Mouse (Mus musculus) embryo, embryonic 11 days (tissue): Measurements from ENCODE around the gene B3gntl1.

ENCODE experiments used
- DNase-seq: peaks from one replicate; pipeline ENCODE4 v3.0.0-alpha.2; 2015

The B3gntl1 gene

DNA sequence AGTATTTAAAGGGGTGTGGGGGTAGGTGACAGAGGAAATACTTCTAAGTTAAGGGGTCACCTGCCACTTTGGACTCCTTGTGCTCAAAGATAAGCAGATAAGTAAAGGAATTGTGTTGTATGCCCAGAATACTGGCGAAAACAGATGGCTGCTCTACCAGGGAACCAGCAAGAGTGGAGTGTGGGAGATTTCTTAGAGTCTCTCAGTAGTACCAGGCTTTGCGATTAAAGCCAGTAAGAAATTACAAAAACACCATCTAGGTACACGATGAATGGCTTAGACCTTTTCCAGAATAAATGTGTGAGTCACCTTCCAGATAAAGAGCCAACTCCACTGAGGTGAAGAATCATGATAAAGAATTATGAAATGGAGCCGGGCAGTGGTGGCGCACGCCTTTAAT lies 27.6 kb downstream of the B3gntl1 start:
- no peak for DNase-seq

DNA sequence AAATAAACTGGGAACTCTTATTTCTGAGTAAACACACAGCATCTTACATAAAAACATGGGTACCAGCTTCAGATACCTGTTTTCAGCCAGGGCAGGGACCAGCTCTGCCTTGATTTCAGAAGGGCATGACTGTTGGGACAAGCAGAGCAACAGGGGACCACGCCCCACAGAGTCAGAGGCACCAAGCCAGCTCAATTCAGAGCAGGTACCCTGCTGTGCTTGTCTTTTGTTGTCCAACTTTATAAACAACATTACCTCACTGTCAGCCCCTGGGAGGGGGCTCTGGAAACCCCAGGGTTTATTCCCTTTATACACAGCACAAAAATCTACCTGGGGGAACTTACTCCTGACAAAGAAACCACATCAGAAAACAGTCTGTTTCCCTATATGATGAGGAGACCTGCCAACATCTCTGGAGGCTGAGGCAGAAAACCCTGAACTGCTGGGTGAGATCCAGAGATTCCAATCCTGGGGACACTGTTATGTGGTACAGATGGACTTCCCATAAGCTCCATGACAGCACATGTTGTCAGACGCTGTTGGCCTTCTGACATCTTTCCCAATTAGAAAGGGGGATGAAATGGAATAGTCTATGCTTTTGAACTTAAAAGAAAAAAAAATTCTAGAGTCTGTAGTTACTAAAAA lies 31.3 kb downstream of the B3gntl1 start:
- no peak for DNase-seq

DNA sequence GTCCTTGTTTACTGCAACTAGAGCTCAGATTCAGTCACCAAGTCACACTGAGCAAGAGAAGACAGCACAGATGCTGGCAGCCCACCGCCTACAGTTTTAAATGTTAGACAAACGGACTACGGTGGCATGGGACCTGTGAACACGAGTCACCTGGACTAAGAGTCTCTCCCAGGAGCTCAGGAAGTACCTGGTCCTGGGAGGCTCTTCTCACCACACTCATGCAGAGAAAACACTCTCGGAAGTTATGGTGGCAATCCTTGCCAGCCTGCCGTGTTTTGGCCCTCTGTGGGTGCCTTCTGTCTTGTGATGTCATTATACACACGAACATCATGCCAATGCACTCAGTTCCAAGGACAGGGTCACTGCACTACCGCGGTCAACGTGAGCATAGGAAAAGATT lies 36.3 kb downstream of the B3gntl1 start:
- DNase-seq, result no peak

DNA sequence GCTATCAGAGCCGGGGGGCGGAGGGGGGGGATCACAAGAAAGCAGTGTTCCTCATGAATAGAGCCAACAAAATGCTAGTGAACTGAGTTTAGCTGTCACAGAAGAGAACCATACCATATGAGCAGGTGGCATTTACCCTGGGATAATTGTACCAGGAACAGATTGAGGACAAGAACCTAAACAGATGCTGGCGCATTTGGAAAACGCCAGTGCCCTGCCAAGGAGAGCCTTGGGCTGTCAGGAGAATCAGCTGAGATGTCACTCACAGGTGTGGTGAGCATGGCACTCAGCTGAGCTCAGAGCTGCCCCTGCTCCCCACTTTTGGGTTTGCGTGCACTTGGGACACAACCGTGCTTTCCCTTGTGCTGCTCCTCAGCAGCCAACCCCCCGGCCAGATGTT lies 41.5 kb downstream of the B3gntl1 start:
- no peak for DNase-seq

DNA sequence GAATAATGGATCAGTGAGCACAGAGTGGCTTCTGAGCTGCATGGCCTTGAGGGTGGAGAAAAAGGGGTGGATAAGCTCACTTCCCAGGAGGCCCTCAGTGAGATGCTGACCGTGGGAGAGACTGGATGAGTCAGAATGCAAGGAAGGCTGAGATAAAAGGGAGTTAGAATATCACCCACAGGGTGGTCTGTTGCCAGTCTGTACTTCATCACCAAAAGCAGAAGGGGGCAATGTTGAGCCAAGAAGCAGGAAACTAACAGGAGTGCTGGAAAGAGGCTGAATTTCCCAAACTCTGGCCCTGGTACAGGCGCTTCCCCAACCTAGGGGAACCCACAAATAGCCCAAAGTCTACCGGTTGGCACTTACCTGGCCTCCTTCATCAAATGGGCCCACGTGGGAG lies 42.5 kb downstream of the B3gntl1 start:
- DNase-seq, result no peak

DNA sequence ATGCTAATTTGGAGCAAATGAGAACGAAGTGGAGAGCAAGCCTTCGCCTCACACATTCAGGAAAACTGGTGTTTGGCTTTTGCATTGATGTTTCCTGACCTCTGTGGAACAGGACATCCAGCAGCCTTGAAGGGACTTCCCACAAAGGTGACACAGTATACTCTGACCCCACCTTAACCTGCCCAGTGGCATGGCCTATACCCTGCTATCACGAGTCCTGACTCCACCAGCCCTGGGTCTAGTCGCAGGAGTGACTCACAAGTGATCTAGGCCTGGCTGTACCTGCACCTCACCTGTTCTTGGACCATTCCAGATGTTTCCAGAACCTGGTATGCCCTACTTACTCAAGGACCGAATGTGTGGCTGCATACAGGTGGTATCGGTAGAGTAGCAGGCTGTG lies 43.4 kb downstream of the B3gntl1 start:
- no peak for DNase-seq

DNA sequence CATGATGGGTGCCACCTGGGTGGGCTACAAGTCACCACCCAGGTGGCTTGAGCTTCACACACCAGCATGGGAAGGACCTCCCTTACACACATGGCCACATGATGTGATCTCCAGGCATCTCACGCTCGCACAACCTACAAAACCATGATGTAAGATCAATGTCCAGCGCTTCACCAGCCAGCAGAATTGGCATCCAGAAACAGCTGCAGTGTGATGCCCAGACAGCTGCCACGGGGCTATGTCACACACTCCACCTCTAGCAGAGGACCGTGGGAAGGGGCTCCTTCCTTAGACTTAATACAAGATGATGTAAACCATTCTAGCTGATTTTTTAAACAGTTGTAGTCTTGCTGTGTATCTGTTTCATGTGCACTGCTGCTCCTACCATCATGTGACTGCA lies 45.4 kb downstream of the B3gntl1 start:
- no peak for DNase-seq

DNA sequence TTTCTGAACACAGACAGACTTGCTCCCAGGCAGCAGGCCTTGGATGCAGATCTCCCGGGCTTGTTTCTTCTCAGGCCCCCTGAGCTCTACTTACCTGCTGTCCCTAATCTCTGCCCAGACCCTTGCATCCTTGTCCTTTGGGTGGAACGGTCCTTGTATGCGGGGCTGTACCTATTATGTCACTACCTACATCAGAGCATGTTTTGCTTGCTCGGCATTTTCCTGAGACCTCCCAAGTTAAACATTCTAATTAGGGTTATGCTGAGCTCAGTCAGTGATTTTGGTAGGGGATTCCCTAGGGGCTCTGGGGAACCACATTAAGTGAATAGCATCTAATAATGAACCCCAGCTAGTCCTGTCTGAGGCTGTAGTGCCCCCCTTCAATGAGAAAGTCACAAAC lies 47.9 kb downstream of the B3gntl1 start:
- DNase-seq, result no peak

DNA sequence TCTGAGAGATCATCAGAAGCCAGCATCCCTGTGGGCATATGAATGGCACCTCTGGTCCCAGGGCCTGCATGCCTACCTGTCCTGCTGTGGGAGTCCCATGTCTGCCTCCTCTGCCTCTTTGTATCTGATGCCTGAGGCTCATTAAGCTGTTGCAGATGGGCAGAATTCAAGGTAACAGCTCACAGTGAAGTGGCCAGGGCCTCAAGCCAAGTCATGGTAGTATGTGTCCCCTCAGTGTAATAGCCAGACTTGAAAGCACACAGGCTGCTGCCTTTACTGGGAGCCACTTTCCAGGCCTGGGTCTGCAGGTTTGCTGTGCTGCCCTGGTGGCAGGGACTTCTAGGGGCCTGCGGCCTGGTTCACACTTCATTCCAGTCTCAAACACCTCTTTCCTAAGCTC lies 55.6 kb downstream of the B3gntl1 start:
- DNase-seq, result no peak

DNA sequence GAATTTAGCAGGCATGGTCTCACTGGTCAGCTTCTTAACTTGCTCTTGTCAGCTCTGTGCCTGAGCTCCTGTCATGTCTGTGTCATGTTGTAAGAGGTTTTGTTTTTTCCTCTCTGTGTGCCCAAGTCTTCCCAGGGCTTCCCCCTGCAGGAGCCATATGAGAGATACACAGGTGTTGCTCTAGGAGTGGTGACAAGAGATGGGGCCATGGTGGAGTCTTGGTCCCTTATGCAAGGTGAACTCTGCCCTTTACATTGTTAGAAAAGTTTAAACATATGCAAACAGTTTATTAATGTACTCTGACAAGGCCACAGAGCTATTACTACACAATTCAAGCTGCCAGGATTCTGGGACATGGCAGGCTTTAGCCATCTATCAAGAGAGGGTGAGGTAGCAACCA lies 56.5 kb downstream of the B3gntl1 start:
- no peak for DNase-seq

DNA sequence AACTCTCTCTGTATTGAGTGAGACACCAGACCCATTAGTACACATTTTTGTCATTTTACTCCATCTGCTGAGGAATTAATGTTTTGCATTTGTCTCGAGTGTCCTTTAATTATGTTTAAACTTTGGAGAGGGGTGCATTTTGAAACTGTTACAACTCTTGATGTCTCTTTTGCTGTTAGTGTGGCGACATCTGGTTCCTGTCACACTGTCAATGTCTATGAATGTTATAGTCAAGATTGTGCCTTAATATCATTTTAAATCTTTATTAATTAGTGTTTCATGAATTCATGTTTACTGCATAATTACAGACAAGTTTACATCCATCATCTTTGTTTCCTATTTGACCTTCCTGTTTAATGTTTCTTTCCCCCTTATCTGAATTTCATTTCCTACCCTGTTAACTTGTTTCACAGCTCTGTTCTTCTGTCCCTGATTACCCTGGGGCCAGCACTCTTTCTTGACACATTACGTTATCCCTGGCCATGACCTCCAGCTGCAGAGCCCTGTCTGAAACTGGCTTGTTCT lies 56.9 kb downstream of the B3gntl1 start:
- DNase-seq, result no peak

DNA sequence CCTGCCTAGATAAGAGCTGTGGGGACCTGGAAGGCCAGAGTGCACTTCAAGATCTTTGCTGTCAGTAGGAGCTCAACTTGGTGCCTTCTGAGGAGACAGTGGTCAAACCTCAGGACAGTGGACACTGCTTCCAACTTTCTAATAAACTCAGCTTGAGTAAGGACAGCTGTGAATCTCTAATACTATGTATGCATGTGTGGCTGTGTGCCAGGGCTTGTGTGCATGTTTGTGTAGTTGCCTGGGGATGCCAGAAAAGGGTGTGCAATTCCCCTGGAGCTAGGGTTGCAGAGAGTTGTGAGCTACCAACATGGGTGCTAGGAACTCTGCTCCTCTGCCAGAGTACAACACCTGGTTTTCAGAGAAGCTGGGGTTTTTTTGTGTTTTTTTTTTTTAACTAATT lies 62.0 kb downstream of the B3gntl1 start:
- no peak for DNase-seq

DNA sequence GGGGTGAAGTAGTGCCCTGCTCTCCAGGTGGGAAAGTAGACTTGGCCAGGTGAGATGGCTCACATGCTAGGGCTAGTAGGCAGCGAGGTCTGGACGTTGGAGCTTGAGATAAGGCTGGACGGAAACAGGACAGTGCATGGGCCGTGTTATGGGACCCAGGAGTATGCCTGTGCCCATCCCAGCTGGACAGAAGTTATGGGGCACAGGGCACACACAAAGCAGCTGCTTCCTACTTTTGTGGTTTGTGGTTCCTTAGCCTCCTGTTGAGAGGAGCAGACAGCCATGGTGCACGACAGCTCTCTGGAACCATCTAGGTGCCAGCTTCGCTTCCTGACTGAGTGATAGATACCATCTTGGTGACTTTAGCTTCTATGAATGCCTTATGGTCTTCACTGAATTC lies 67.3 kb downstream of the B3gntl1 start:
- no peak for DNase-seq

DNA sequence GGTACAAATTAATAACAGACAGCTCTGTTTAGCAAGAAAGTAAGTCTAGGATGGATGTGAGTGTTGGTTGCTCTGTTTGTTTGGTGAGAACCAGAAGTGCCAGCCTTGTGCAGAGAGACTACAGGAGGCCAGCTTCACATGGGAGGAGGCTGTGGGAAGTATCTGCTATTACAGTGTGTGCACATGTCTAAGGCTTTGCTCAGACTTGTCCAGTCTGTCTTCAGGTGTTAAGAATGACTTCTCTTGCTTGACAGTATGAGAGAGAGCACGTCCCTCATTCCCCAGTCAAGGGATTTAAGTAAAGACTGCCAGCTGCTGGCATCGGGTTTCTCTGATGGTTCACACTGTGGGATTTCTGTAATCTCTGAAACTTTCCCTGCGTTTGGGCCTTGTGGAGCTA lies 71.5 kb downstream of the B3gntl1 start:
- DNase-seq, result no peak

DNA sequence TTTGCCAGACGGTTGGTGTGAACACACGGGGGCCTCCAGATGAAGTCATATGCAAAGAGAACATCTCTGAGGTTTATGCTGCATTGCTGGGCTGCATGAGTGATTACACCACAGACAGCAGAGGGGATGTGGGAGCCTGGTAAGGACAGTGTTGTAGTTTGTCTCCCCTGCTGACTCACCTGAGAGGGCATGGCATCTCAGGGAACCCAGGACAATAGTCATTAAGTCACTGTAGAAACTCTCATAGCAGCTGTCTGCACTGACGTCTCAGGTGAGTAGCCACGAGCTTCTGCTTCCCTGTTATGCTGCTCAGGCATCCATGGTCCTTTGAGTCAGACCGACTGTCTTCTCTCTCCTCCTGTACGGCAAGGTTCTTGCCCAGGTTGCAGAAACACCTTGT lies 75.7 kb downstream of the B3gntl1 start:
- DNase-seq, result no peak

DNA sequence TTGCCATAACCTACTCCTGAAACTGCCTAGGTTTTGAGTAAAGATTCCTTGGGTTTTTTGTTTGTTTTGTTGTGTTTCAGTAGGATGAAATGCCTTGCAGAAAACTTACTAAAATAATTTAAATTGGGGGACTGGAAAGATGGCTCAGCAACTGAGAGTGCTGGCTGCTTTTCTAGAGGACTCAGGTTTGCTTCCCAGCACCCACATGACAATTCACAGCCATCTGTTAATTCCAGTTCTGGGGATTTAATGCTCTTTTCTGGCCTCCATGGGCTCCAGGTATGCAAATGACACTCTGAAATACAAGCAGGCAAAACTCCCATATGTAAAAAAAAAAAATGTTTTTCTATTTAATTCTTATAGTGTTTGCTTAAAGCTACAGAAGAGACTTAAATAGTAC lies 91.1 kb downstream of the B3gntl1 start:
- no peak for DNase-seq
